Mouse (Mus musculus) cortical plate, adult 2 months (tissue): ENCODE results near the gene Ablim1.

ENCODE experiments used
- CTCF ChIP-seq: fragments of 200-500 bp; IDR thresholded peaks from 2 replicates; pipeline ENCODE4 v1.5.1; 2011; ENCODE audit warnings: mild to moderate bottlenecking, control low read depth, low read length; ENCODE audit not compliant: insufficient read depth; ENCODE audit errors: extremely low read depth
- POLR2A ChIP-seq: fragments of 200-500 bp; IDR thresholded peaks from 2 replicates; pipeline ENCODE4 v1.6.1; 2011; ENCODE audit warnings: mild to moderate bottlenecking, low read length, control low read depth; ENCODE audit not compliant: insufficient read depth; ENCODE audit errors: extremely low read depth

- TF ChIP-seq CTCF = no peak
- TF ChIP-seq POLR2A = no peak
These were observed 232.1 kb downstream of the Ablim1 start for GRCm38 (mm10) chr19:57082454-57083182.
